Mouse (Mus musculus) hindbrain, embryonic 14.5 days (tissue): Measurements from ENCODE around the gene Top2a. TPM values are rescaled to one million over a fixed set of nuclear protein-coding genes. Genes with fewer than 3 reads are reported as not detected.

ENCODE experiments used
- ATAC-seq: fragments of 200-750 bp; cut with Nextera tagmentation; 2 replicates; pipeline ENCODE4 v1.8.0; 2017; ENCODE audit warnings: moderate number of reproducible peaks, mild to moderate bottlenecking, moderate TSS enrichment, moderate library complexity; ENCODE audit not compliant: low FRiP score
- DNase-seq: peaks from one replicate; pipeline ENCODE4 v3.0.0-alpha.2; 2015; ENCODE audit warnings: low spot score
- H3K27ac ChIP-seq: fragments of 300-500 bp; sonication (generic); 2 replicates; pipeline ENCODE4 v1.5.1; 2014; ENCODE audit warnings: mild to moderate bottlenecking, moderate library complexity
- H3K27me3 ChIP-seq: fragments of 300-500 bp; sonication (generic); 2 replicates; pipeline ENCODE4 v1.6.1; 2014; ENCODE audit warnings: mild to moderate bottlenecking, low read length, mixed read lengths; ENCODE audit not compliant: control insufficient read depth, insufficient read depth
- H3K36me3 ChIP-seq: fragments of 300-500 bp; sonication (generic); replicated peaks from 2 replicates; pipeline ENCODE4 v1.6.1; 2014; ENCODE audit not compliant: control insufficient read depth, insufficient read depth
- H3K4me1 ChIP-seq: fragments of 300-500 bp; sonication (generic); replicated peaks from 2 replicates; pipeline ENCODE4 v1.6.1; 2014; ENCODE audit warnings: antibody characterized with exemption, low read length, mixed read lengths; ENCODE audit not compliant: control insufficient read depth, insufficient read depth
- H3K4me2 ChIP-seq: fragments of 300-500 bp; sonication (generic); replicated peaks from 2 replicates; pipeline ENCODE4 v1.6.1; 2014; ENCODE audit warnings: mild to moderate bottlenecking, moderate library complexity
- H3K4me3 ChIP-seq: fragments of 300-500 bp; sonication (generic); replicated peaks from 2 replicates; pipeline ENCODE4 v1.5.1; 2014; ENCODE audit warnings: mild to moderate bottlenecking, low read length
- H3K9ac ChIP-seq: fragments of 300-500 bp; sonication (generic); 2 replicates; pipeline ENCODE4 v1.6.1; 2014
- H3K9me3 ChIP-seq: fragments of 300-500 bp; sonication (generic); 2 replicates; pipeline ENCODE4 v1.6.1; 2016; ENCODE audit warnings: low read length; ENCODE audit not compliant: control insufficient read depth
- WGBS: fragments of 180-500 bp; shearing (Covaris S2); extraction: QIAGEN DNeasy Blood & Tissue Kit; methylation state at CpG from one replicate; pipeline ENCODE4 v1.1.7; 2014; 5-methylcytosine and 5-hydroxymethylcytosine counted together
- polyA plus RNA-seq: library from polyadenylated mRNA; unstranded; fragments of >200 nt; fragmentation: Nextera tagmentation; extraction: Ambion mirVana; gene quantifications from 2 replicates; pipeline ENCODE4 v1.2.1, GENCODE M21; 2014

The Top2a gene
- polyA plus RNA-seq, 1 experiment from 2014 or later: 34.2 TPM

- ATAC-seq: no peak
- Histone ChIP-seq H3K27ac (no peak overlapping the region), H3K27me3 (no peaks in the 10 kb centered on the region), H3K4me1 (peaks cover 7% of the 10 kb centered on the region; the same call in 1 of the 2 replicates), H3K9me3 (peaks cover 6% of the 10 kb centered on the region; the same call in 1 of the 2 replicates), H3K36me3 (no peaks in the 10 kb centered on the region), H3K4me2 (no peak overlapping the region), H3K4me3 (no peak overlapping the region), H3K9ac (no peak overlapping the region)
- WGBS: 93% methylated on average over 3 of the region's 3 CpGs
- no peak for DNase-seq
Measured at GRCm38 (mm10) chr11:99060435-99060834, 36.4 kb upstream of the Top2a start.

GRCm38 (mm10) chr11:99055571-99056452 lies 31.8 kb upstream of the Top2a start:
- Histone ChIP-seq H3K27me3 (no peaks in the 10 kb centered on the region), H3K4me2 (no peak overlapping the region), H3K4me1 (peaks cover 11% of the 10 kb centered on the region), H3K4me3 (no peak overlapping the region), H3K9ac (no peak overlapping the region), H3K27ac (no peak overlapping the region; the same call in 1 of the 2 replicates), H3K9me3 (peaks cover 6% of the 10 kb centered on the region; the same call in 1 of the 2 replicates), H3K36me3 (peaks cover 9% of the 10 kb centered on the region)
- whole genome bisulfite sequencing: 4% methylated on average over 8 of the region's 8 CpGs
- ATAC-seq (no peak), DNase-seq (peak; percentile 49)

GRCm38 (mm10) chr11:99055143-99055542 lies 31.2 kb upstream of the Top2a start:
- peaks cover 11% of the 10 kb centered on the region for H3K4me1 ChIP-seq
- WGBS: 62% methylated on average over 4 of the region's 4 CpGs
- no peak overlapping the region for H3K27ac ChIP-seq
- no peaks in the 10 kb centered on the region for H3K27me3 ChIP-seq
- no peak overlapping the region for H3K9ac ChIP-seq
- no peak overlapping the region for H3K4me3 ChIP-seq
- ATAC-seq: no peak
- DNase-seq: no peak
- H3K4me2 ChIP-seq: no peak overlapping the region
- peaks cover 10% of the 10 kb centered on the region for H3K36me3 ChIP-seq
- H3K9me3 ChIP-seq: peaks cover 6% of the 10 kb centered on the region; the same call in 1 of the 2 replicates

- Histone ChIP-seq H3K27ac (peak overlapping the region; percentile 39; the same call in 1 of the 2 replicates), H3K4me2 (no peak overlapping the region), H3K9me3 (no peaks in the 10 kb centered on the region), H3K4me3 (no peak overlapping the region), H3K27me3 (no peaks in the 10 kb centered on the region), H3K4me1 (peaks cover 10% of the 10 kb centered on the region), H3K36me3 (peaks cover 14% of the 10 kb centered on the region), H3K9ac (no peak overlapping the region)
- DNase-seq (no peak), ATAC-seq (no peak)
- 71% methylated on average over 2 of the region's 2 CpGs for WGBS
Measured at GRCm38 (mm10) chr11:99047643-99048042, 23.7 kb upstream of the Top2a start.

GRCm38 (mm10) chr11:99047120-99047519 lies 23.1 kb upstream of the Top2a start:
- Histone ChIP-seq H3K4me3 (no peak overlapping the region), H3K4me2 (no peak overlapping the region), H3K36me3 (peaks cover 14% of the 10 kb centered on the region), H3K27me3 (no peaks in the 10 kb centered on the region), H3K9ac (no peak overlapping the region), H3K27ac (peak overlapping the region; percentile 39; the same call in 1 of the 2 replicates), H3K9me3 (no peaks in the 10 kb centered on the region), H3K4me1 (peaks cover 10% of the 10 kb centered on the region)
- DNase-seq (peak; percentile 35), ATAC-seq (no peak)
- WGBS: 40% methylated on average over 5 of the region's 5 CpGs

- H3K27me3 ChIP-seq: no peaks in the 10 kb centered on the region
- ATAC-seq (no peak), DNase-seq (no peak)
- H3K4me1 ChIP-seq: peaks cover 25% of the 10 kb centered on the region
- H3K9ac ChIP-seq: no peak overlapping the region
- no peak overlapping the region for H3K4me3 ChIP-seq
- no peaks in the 10 kb centered on the region for H3K9me3 ChIP-seq
- 91% methylated on average over 12 of the region's 12 CpGs for WGBS
- no peak overlapping the region for H3K4me2 ChIP-seq
- 0 out of 2 replicates have a peak, but pooled peaks cover 3% of the 10 kb centered on the region for H3K36me3 ChIP-seq
- no peak overlapping the region for H3K27ac ChIP-seq
Measured at GRCm38 (mm10) chr11:99045159-99045889, 21.3 kb upstream of the Top2a start.

GRCm38 (mm10) chr11:99044306-99044705 lies 20.3 kb upstream of the Top2a start:
- H3K4me3 ChIP-seq: no peak overlapping the region
- H3K36me3 ChIP-seq: no peaks in the 10 kb centered on the region
- no peak overlapping the region for H3K27ac ChIP-seq
- DNase-seq (no peak), ATAC-seq (no peak)
- no peaks in the 10 kb centered on the region for H3K9me3 ChIP-seq
- WGBS: 88% methylated on average over 5 of the region's 5 CpGs
- no peaks in the 10 kb centered on the region for H3K27me3 ChIP-seq
- H3K9ac ChIP-seq: no peak overlapping the region
- peaks cover 25% of the 10 kb centered on the region for H3K4me1 ChIP-seq
- 0 out of 2 replicates have a peak overlapping the region, but pooled peaks have one; percentile 6 for H3K4me2 ChIP-seq

GRCm38 (mm10) chr11:99043632-99044031 lies 19.6 kb upstream of the Top2a start:
- Histone ChIP-seq H3K4me3 (no peak overlapping the region), H3K27me3 (no peaks in the 10 kb centered on the region), H3K9ac (no peak overlapping the region), H3K36me3 (no peaks in the 10 kb centered on the region), H3K9me3 (no peaks in the 10 kb centered on the region), H3K4me1 (peaks cover 25% of the 10 kb centered on the region), H3K27ac (no peak overlapping the region), H3K4me2 (no peak overlapping the region)
- ATAC-seq (no peak), DNase-seq (no peak)
- 85% methylated on average over 6 of the region's 6 CpGs for WGBS

- no peaks in the 10 kb centered on the region for H3K27me3 ChIP-seq
- H3K36me3 ChIP-seq: no peaks in the 10 kb centered on the region
- WGBS: 48% methylated on average over 12 of the region's 12 CpGs
- ATAC-seq (no peak), DNase-seq (no peak)
- H3K4me3 ChIP-seq: peak overlapping the region; percentile 66
- H3K27ac ChIP-seq: peak overlapping the region; percentile 68
- H3K9ac ChIP-seq: peak overlapping the region; percentile 6
- H3K9me3 ChIP-seq: no peaks in the 10 kb centered on the region
- peak overlapping the region; percentile 100 for H3K4me2 ChIP-seq
- peaks cover 25% of the 10 kb centered on the region for H3K4me1 ChIP-seq
Measured at GRCm38 (mm10) chr11:99042834-99043431, 18.9 kb upstream of the Top2a start.
